Mouse (Mus musculus) urinary bladder, postnatal 14 days (tissue): ENCODE data around the gene Med29.

Source experiments
- DNase-seq: peaks from one replicate; pipeline ENCODE4 v3.0.0; 2021; ENCODE audit warnings: low spot score

Gene Med29

DNA sequence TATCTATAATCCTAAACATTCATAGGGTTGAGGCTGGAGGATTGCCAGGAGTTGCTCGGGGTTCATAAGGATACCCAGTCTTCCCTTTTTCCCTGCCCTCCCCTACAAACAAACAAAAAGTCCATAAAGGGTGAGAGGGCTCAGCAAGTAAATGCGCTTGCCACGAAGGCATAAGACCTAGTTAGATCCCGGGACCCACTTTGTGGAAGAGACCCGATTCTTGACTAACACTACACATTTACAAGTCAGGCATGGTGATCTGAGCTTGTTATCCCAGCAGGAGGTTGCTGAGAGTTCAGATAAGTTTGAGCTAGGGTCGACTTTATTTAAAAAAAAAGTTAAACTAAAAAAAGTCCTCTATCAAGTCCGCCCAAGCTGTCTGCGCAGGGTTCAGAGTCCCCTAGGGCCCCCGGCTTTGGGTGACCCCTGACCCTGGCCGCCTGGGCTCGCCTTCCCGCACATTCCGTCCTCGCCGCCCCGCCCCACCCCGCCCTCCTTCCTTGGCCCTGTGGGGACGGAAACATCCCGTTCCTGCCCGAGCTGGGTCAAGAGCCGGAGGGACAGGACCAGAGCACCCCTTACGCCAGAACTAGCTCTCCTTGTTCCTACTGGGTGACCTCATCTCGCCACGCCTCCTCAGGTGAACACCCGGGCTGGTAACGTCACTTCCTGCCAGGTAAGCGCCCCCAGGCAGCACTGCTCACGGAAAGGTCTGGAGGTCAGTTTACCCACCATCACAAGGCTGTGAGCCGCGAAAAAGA is 16.3 kb downstream of the Med29 start:
- peak; percentile 92 for DNase-seq

- DNase-seq = peak; percentile 95
These were observed 17.2 kb downstream of the Med29 start for GRCm38 (mm10) chr7:28375176-28375921.

DNA sequence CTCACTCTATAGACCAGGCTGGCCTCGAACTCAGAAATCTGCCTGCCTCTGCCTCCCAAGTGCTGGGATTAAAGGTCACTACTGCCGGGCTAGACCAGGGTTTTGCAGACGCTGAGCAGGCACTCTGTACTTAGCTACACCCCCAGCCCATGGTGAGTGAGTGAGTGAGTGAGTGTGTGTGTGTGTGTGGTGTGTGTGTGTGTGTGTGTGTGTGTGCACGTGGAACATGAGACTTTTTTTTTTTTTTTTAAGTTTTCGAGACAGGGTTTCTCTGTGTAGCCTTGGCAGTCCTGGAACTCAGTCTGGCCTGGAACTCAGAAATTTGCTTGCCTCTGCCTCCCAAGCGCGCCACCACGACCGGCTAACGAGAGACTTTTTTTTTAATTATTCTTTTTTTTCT is 17.9 kb downstream of the Med29 start:
- no peak for DNase-seq

GRCm38 (mm10) chr7:28373891-28374495 is 18.5 kb downstream of the Med29 start:
- no peak for DNase-seq

DNA sequence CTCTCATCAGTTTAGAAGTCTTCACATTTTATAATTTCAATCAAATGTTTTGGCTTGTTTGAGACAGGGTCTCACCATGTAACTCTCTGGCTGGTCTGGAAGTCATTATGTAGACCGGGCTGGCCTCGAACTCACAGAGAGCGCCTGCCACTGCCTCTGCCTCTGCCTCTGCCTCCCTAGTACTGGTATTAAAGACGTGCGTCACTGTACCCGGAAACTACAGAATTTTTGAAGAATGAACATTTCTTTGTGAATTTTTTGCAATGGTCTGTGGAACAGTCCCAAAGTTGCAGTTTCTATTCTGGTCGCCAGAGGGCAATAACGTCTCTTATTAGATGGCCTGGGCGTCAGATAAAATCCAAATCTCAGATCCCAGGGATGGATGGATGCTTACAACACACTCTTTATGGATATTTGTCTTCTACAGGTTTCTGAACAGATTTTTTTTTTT is 19.4 kb downstream of the Med29 start:
- peak; percentile 84 for DNase-seq

GRCm38 (mm10) chr7:28372251-28373108 is 20.0 kb downstream of the Med29 start, which contains the start of gene Plekhg2:
Gene Plekhg2 (minus strand): TSS chr7:28372599.
- peak; percentile 98 for DNase-seq

- DNase-seq = peak; percentile 62
These were observed 21.0 kb downstream of the Med29 start for GRCm38 (mm10) chr7:28371514-28371989.

DNA sequence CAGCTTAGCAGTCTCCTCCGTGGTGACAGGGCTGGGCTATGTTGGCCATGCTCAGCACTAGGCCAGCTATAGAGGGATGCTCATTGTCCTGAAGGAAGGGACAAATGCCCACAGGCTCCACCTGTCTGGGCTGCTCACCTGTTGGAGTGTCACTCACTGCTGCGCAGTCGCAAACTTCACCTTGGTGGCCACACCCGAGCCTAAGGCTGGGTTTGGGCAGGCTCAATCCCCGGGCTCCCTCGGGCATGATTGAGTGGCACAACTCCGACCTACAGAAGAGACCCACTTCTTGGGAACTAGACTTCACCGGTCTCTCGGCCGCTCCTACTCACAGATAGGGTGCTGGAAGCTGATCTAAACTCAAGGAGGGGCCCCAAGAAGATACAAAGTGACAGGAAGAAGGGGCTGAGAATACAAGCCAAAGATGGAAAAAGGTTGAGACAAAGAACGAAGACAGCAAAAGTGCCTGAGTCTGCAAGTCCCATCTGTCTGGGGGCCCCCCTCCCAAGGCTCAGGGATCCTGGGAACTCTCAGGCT is 21.5 kb downstream of the Med29 start:
- peak; percentile 72 for DNase-seq

DNA sequence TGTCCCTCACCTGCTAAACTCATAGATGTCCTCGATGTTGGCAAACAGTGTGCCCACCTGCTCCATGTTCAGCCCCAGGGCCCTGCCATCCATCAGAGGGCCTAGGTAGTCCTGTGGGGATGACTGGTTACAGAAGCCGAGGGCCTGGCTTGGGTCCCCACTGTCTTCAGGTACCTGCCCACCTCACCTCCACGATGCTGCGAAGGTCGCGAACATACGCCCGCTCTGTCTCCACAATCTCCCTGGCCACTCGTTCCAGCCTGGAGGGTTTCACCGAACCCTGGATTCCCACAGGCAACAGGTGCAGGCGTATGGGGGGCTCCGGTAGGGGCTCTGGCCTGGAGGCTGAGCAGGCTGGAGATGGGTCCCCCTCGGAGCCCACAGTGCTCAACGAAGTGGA is 22.5 kb downstream of the Med29 start:
- DNase-seq = no peak

DNA sequence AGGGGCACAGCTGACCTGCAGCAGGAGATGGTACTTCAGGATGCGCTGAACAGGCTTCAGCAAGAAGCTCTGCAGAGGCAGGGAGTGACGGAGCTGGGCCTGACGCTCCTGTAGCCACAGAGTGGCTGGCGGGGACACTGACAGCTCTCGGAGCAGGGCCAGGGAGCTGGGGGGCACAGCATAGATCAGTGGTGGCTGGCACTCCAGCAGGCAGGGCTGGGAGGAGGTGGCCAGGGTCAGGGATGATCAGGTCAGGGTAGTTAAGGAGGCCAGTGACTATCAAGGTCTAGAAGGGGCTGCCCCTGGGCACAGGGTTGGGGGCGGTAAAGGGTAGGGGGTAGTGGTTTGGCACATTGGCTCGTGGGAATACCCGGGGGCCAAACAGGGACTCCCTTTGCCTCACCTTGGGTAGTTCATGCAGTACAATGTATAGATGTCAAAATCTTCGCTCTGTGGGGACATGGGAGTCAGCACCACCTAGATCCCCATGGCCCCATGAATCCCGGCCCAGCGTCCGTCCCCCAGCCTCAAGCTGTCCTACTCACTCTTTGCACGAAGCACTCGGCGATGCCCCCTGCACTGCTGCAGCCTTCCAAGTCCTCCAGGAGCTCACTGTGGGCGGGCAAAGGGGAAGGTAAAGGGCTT is 24.1 kb downstream of the Med29 start:
- DNase-seq = no peak

DNA sequence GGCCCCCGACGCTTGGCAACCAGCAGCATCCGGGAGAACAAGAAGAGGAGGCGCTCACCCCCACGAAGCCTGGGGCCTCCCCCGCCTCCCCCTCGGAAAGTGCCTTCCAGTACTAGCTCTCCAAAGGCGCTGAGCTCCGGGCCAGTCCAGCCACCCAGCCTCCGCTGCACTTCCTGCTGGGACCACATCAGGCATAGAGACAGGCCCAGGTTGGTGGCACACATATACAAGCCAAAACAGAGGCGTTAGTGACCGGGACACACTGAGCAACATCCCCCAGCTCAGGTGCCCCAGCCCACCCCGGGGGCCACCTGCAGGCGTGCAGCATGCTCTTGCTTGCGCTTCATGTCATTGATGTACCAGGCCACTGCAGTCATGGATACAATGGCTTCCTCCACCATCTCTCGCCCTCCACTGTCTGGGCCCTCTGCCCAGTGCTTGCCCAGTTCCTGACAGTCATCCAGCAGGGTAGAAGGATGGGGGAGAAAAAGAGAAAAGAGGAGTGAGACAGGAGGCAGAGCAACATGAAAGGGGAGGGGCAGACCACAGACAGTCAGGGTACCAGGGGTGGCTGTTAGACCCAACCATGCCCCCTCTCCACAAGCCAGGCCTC is 24.7 kb downstream of the Med29 start:
- DNase-seq = peak; percentile 4

- DNase-seq = no peak
These were observed 30.0 kb downstream of the Med29 start for GRCm38 (mm10) chr7:28362441-28363060.

GRCm38 (mm10) chr7:28361647-28362341 is 30.7 kb downstream of the Med29 start:
- DNase-seq = peak; percentile 3

DNA sequence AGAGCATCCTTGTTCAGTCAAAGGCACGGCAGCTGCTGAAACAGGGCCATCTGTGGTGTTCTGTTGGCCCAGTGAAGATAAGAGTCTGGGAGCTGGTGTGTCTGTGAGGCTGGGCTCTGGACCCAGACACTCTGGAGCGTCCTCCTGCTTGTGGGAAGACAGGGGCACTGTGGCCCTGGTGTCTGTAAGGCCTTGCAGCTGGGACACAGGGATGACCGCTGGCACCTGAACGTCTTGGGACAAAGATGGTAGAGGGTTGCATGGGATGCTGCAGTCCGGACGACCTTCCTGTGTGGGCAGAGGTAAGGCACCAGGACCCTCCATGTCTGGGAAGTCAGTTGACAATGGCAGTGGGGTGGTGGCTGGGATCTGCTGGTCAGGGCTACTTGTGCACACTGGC is 32.2 kb downstream of the Med29 start:
- DNase-seq = no peak

DNA sequence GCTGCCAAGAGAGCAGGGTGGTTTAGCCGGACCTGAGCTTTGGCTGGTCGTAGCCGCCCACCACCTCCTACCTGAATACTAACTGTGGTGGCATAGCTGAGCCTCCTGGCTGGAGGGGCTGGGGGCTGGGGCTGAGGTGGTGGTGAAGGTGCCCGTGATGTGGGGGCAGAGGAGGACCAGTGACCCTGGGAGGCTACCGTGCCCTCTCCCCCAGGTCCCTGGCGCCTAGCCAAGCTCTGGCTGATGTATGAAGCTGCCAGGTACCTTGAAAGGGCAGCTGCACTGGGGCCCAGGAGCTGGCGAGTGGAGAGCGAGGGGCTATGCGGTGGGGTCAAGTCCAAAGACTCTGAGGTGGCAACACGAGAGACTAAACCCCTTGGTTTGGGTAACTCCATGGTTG is 32.7 kb downstream of the Med29 start:
- peak; percentile 24 for DNase-seq

DNA sequence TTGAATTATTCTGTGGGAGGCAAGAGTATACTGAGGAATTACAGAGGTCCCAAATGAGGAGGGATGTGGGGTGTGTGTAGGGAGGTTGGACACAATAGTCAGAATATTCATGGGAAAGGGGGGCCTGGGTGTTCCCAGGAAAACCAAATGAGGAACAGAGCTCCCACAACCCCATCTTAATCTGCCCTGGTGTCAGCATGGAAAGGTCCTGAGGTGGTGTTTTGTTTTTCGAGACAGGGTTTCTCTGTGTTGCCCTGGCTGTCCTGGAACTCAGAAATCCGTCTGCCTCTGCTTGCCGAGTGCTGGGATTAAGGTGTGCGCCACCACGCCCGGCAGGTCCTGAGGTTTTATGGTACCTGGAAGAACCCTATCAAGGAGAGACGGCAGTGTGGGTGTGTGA is 34.1 kb downstream of the Med29 start:
- no peak for DNase-seq

- no peak for DNase-seq
These were observed 34.5 kb downstream of the Med29 start for GRCm38 (mm10) chr7:28357984-28358383.

GRCm38 (mm10) chr7:28356981-28357380 is 35.5 kb downstream of the Med29 start:
- DNase-seq = peak; percentile 59

GRCm38 (mm10) chr7:28355221-28355620 is 37.3 kb downstream of the Med29 start:
- no peak for DNase-seq
